Mouse (Mus musculus) spleen, adult 2 months (tissue): Measurements from ENCODE around the gene Tsacc.
"Not testable (repeated sequence)": the region's sequence is repeated elsewhere in the genome, so short reads cannot be mapped to it uniquely, and the experiment has no call there.

Experiments
- CTCF ChIP-seq: fragments of 200-500 bp; IDR thresholded peaks from 2 replicates; pipeline ENCODE4 v1.5.1; 2011; ENCODE audit warnings: mild to moderate bottlenecking, inconsistent platforms; ENCODE audit not compliant: insufficient read depth, insufficient read length, insufficient replicate concordance; ENCODE audit errors: extremely low read depth
- POLR2A ChIP-seq: fragments of 200-500 bp; IDR thresholded peaks from 2 replicates; pipeline ENCODE4 v1.6.1; 2011; ENCODE audit warnings: low read depth, low read length, inconsistent platforms

DNA sequence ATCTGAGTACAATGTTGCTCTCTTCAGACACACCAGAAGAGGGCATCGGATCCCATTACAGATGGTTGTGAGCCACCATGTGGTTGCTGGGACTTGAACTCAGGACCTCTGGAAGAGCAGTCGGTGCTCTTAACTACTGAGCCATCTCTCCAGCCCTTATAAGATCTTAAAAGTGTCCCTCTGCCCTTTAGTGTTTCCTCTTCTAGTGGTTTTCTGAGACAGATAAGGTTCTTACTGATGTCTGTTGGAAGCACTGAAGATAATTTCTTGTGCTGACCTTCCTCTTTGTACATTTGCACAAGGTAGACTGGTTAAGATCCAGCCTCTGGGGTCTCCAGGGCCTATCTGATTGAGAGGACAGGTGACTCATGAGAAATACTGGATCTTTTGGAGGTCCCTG, 25.5 kb downstream of the Tsacc start:
- TF ChIP-seq CTCF, POLR2A: not testable (repeated sequence)
